Mouse (Mus musculus) kidney, adult 2 months (tissue): ENCODE results near the gene Zcchc17. TPM values are rescaled to one million over a fixed set of nuclear protein-coding genes. Genes with fewer than 3 reads are reported as not detected.

ENCODE experiments used
- DNase-seq: peaks from one replicate; pipeline ENCODE4 v3.0.0; 2021
- H3K27ac ChIP-seq: fragments of 200-500 bp; 2 replicates; pipeline ENCODE4 v1.5.1; 2012; ENCODE audit warnings: low read depth, low read length, control low read depth, inconsistent platforms; ENCODE audit not compliant: insufficient read depth
- H3K27me3 ChIP-seq: fragments of 200-500 bp; replicated peaks from 2 replicates; pipeline ENCODE4 v1.6.1; 2012; ENCODE audit warnings: mild to moderate bottlenecking, moderate library complexity, low read length, inconsistent platforms; ENCODE audit not compliant: control insufficient read depth, insufficient read depth
- H3K36me3 ChIP-seq: fragments of 200-500 bp; 2 replicates; pipeline ENCODE4 v1.6.1; 2012; ENCODE audit warnings: mild to moderate bottlenecking, moderate library complexity, low read length, inconsistent platforms; ENCODE audit not compliant: control insufficient read depth, insufficient read depth
- H3K4me1 ChIP-seq: fragments of 200-500 bp; 2 replicates; pipeline ENCODE4 v1.6.1; 2011; ENCODE audit warnings: low read length; ENCODE audit not compliant: control insufficient read depth, insufficient read depth
- H3K4me3 ChIP-seq: fragments of 200-500 bp; 2 replicates; pipeline ENCODE4 v1.5.1; 2011; ENCODE audit warnings: mild to moderate bottlenecking, low read depth, low read length, control low read depth; ENCODE audit not compliant: insufficient read depth
- CTCF ChIP-seq: fragments of 200-500 bp; conservative IDR thresholded peaks from 2 replicates; pipeline ENCODE4 v1.5.1; 2011; ENCODE audit warnings: low read depth, mild to moderate bottlenecking, control low read depth, low read length, moderate library complexity, mixed read lengths; ENCODE audit not compliant: insufficient read depth, insufficient read length
- POLR2A ChIP-seq: fragments of 200-500 bp; IDR thresholded peaks from one replicate; pipeline ENCODE4 v1.6.1; 2011; ENCODE audit warnings: low read depth, low read length, control low read depth
- WGBS: fragments of 180-500 bp; shearing (Covaris S2); methylation state at CpG from one replicate; pipeline ENCODE4 v1.1.7; 2018; 5-methylcytosine and 5-hydroxymethylcytosine counted together
- polyA plus RNA-seq: library from polyadenylated mRNA; depleted of rRNA; stranded (reverse); fragments of >200 nt; gene quantifications from 2 replicates; pipeline ENCODE4 v1.2.3, GENCODE M21; 2012

The Zcchc17 gene
- polyA plus RNA-seq, 1 experiment: 22.7 TPM

- Histone ChIP-seq H3K4me3 (no peak overlapping the region), H3K4me1 (peaks cover 16% of the 10 kb centered on the region), H3K36me3 (no peaks in the 10 kb centered on the region), H3K27ac (no peak overlapping the region), H3K27me3 (no peaks in the 10 kb centered on the region)
- no peak for DNase-seq
- TF ChIP-seq POLR2A (no peak), CTCF (no peak)
- WGBS: 94% methylated on average over 7 of the region's 7 CpGs
Measured at GRCm38 (mm10) chr4:130319564-130319963, 40.2 kb downstream of the Zcchc17 start.

- 61% methylated on average over 3 of the region's 3 CpGs for WGBS
- no peaks in the 10 kb centered on the region for H3K36me3 ChIP-seq
- TF ChIP-seq CTCF (no peak), POLR2A (no peak)
Measured at GRCm38 (mm10) chr4:130318122-130318521, 41.6 kb downstream of the Zcchc17 start.

GRCm38 (mm10) chr4:130316691-130317090, 43.1 kb downstream of the Zcchc17 start:
- DNase-seq: no peak
- H3K4me1 ChIP-seq: peaks cover 16% of the 10 kb centered on the region
- 0 out of 2 replicates have a peak overlapping the region, but pooled peaks have one; percentile 13 for H3K27ac ChIP-seq
- no peak overlapping the region for H3K4me3 ChIP-seq
- H3K36me3 ChIP-seq: no peaks in the 10 kb centered on the region
- TF ChIP-seq CTCF: no peak; the same call in 1 of the 2 replicates
- TF ChIP-seq POLR2A: no peak
- H3K27me3 ChIP-seq: no peaks in the 10 kb centered on the region
- WGBS: 73% methylated on average over 10 of the region's 10 CpGs

More at GRCm38 (mm10) chr4:130318122-130318521, 41.6 kb downstream of the Zcchc17 start:
- Histone ChIP-seq H3K4me1 (peaks cover 16% of the 10 kb centered on the region), H3K4me3 (no peak overlapping the region), H3K27me3 (no peaks in the 10 kb centered on the region), H3K27ac (no peak overlapping the region)
- peak; percentile 50 for DNase-seq

GRCm38 (mm10) chr4:130315771-130316527, 43.8 kb downstream of the Zcchc17 start:
- WGBS: 30% methylated on average over 13 of the region's 13 CpGs
- TF ChIP-seq CTCF: no peak
- TF ChIP-seq POLR2A: no peak
- H3K27ac ChIP-seq: 0 out of 2 replicates have a peak overlapping the region, but pooled peaks have one; percentile 11

GRCm38 (mm10) chr4:130313552-130313951, 46.2 kb downstream of the Zcchc17 start:
- Histone ChIP-seq H3K27me3 (no peaks in the 10 kb centered on the region), H3K36me3 (no peaks in the 10 kb centered on the region), H3K4me3 (no peak overlapping the region), H3K4me1 (peaks cover 16% of the 10 kb centered on the region), H3K27ac (no peak overlapping the region)
- no peak for TF ChIP-seq CTCF
- no peak for TF ChIP-seq POLR2A
- 81% methylated on average over 4 of the region's 4 CpGs for WGBS
- DNase-seq: no peak

More at GRCm38 (mm10) chr4:130315771-130316527, 43.8 kb downstream of the Zcchc17 start:
- Histone ChIP-seq H3K36me3 (no peaks in the 10 kb centered on the region), H3K27me3 (no peaks in the 10 kb centered on the region), H3K4me3 (no peak overlapping the region), H3K4me1 (peaks cover 18% of the 10 kb centered on the region)
- peak; percentile 88 for DNase-seq

- peak; percentile 29 for DNase-seq
- Histone ChIP-seq H3K27me3 (no peaks in the 10 kb centered on the region), H3K4me3 (no peak overlapping the region), H3K36me3 (no peaks in the 10 kb centered on the region), H3K4me1 (peaks cover 13% of the 10 kb centered on the region), H3K27ac (no peak overlapping the region)
- TF ChIP-seq POLR2A (no peak), CTCF (no peak)
- WGBS: 77% methylated on average over 3 of the region's 3 CpGs
Measured at GRCm38 (mm10) chr4:130312526-130312925, 47.2 kb downstream of the Zcchc17 start.

- no peak for DNase-seq
- WGBS: 61% methylated on average over 8 of the region's 8 CpGs
Measured at GRCm38 (mm10) chr4:130309254-130309653, 50.5 kb downstream of the Zcchc17 start.

More at GRCm38 (mm10) chr4:130309254-130309653, 50.5 kb downstream of the Zcchc17 start:
- H3K4me3 ChIP-seq: peak overlapping the region; percentile 61
- peak overlapping the region; percentile 92 for H3K27ac ChIP-seq
- no peaks in the 10 kb centered on the region for H3K27me3 ChIP-seq
- TF ChIP-seq POLR2A: no peak
- no peak for TF ChIP-seq CTCF
- no peaks in the 10 kb centered on the region for H3K36me3 ChIP-seq
- H3K4me1 ChIP-seq: peaks cover 18% of the 10 kb centered on the region; the same call in 1 of the 2 replicates
